Mouse (Mus musculus): ENCODE measurements around the gene Krt26.

- TF ChIP-seq CTCF (IDR thresholded peaks at IDR 0.05; ENCODE audit: insufficient read depth, low read length): no peak
- no peak for TF ChIP-seq POLR2A (IDR thresholded peaks at IDR 0.05; ENCODE audit: borderline replicate concordance, extremely low read depth, low read depth, low read length)
Observed at GRCm38 (mm10) chr11:99319127-99319526, 18.6 kb downstream of the Krt26 start.

Data from lung, adult 2 months (tissue).